Mouse (Mus musculus): Measurements from ENCODE around the gene Ruvbl1. TPM values are rescaled to one million over a fixed set of nuclear protein-coding genes. Genes with fewer than 3 reads are reported as not detected.

Ruvbl1 gene
- total and polyA plus RNA-seq, 3 experiments: 156 to 169 (median 159) TPM

DNA sequence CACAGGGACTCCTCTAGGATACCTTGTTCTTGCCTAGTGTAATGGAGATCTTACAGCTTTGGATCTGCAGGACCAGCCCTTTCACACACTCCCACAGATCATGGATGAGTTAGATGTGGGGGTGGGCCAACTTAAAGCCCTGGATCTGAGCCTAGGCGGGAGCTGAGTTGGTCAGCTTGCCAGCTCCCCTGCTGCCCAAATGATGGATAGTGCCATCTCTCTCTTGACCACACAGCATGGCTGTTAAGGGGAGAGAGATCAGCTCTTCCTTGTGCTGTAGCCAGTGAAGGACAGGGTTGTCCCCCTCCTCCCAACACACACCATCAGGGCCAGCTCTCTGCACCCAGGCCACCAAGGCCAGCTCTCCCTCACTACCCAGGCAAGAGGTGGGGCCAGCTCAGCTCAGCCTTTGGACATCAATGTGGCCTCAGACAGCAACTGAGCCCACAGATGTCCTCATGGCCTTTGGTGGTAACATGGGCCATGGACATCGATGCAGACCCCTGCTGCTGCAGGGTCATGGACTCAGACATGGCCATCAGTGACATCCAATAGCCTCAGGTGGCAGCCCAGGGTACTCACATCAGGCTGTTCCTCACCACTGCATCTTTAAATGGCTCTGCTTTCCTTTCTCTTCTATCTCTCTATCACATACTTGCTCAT is 75.0 kb downstream of the Ruvbl1 start:
- Histone ChIP-seq H3K36me3 (replicated peaks in 1 of 2; ENCODE audit: control insufficient read depth in 1 of 2, insufficient read depth in 1 of 2, low read length in 1 of 2) (no peaks in the 10 kb centered on the region), H3K79me2 (replicated peaks; ENCODE audit: control insufficient read depth, extremely low read depth, insufficient read depth, poor library complexity, severe bottlenecking) (no peaks in the 10 kb centered on the region), H3K9ac (ENCODE audit: insufficient read depth, low read depth) (no peak overlapping the region), H3K4me2 (ENCODE audit: insufficient read depth, low read depth, poor library complexity, severe bottlenecking) (no peak overlapping the region), H3K9me3 (replicated peaks; ENCODE audit: low read length) (no peaks in the 10 kb centered on the region), H3K27ac (ENCODE audit: insufficient read depth, low read depth) (no peak overlapping the region), H3K4me3 (replicated peaks in 1 of 3; ENCODE audit: low read depth in 2 of 3, low read length in 2 of 3, poor library complexity in 1 of 3) (no peak overlapping the region), H3K27me3 (replicated peaks) (peaks cover 36% of the 10 kb centered on the region), H3K4me1 (ENCODE audit: control insufficient read depth in 1 of 2, insufficient read depth in 2 of 2) (no peaks in the 10 kb centered on the region)
- DNase-seq (ENCODE audit: extremely low read depth): no peak
- in situ Hi-C loops (cut with MboI; ENCODE audit: low pct_ligation_motif_present, low pct_unique_long_range_greater_than_20kb, low sequenced_read_pairs) (no loop called here), dilution Hi-C loops (cut with MboI; ENCODE audit: extremely low pct_ligation_motif_present, extremely low pct_unique_long_range_greater_than_20kb, low sequenced_read_pairs) (no loop called here)
- TF ChIP-seq ZNF384 (IDR thresholded peaks at IDR 0.05; ENCODE audit: low read depth, low read length) (no peak), MAX (IDR thresholded peaks at IDR 0.05; ENCODE audit: low read length) (no peak), ZC3H11A (IDR thresholded peaks at IDR 0.05; ENCODE audit: low read depth, low read length) (no peak), RCOR1 (conservative IDR thresholded peaks at IDR 0.05; ENCODE audit: low read depth, low read length) (no peak), ETS1 (conservative IDR thresholded peaks at IDR 0.05; ENCODE audit: low read depth, low read length) (no peak), POLR2A (IDR thresholded peaks at IDR 0.05; ENCODE audit: low read depth, low read length) (no peak), MAFK (IDR thresholded peaks at IDR 0.05; ENCODE audit: insufficient replicate concordance, low read length) (no peak), TBP (conservative IDR thresholded peaks at IDR 0.05; ENCODE audit: low read depth, low read length) (no peak), SMC3 (IDR thresholded peaks at IDR 0.05; ENCODE audit: low read depth, low read length) (no peak), ZKSCAN1 (IDR thresholded peaks at IDR 0.05; ENCODE audit: borderline replicate concordance, low read depth, low read length) (no peak), MYC (IDR thresholded peaks at IDR 0.05; ENCODE audit: low read depth, low read length) (no peak)

DNA sequence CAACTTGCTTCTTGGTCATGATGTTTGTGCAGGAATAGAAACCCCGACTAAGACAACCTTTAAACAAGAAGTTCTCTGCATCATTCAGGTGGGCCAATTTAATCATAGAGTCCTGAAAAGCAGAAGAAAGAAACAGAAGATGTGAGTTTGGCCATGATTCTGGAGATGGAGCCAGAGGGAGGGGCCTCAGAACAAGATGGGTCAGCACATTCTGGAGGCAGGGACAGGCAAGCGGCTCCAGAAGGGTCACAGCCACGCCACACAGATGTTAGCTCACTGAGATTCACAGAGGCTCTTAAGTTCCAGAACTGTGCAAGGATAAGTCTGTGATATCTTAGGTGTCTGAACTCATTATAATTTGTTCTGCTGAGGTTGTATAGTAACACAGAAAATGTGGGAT is 79.0 kb downstream of the Ruvbl1 start:
- no peak overlapping the region for H3K4me3 ChIP-seq (replicated peaks in 1 of 3; ENCODE audit: low read depth in 2 of 3, low read length in 2 of 3, poor library complexity in 1 of 3)
- H3K4me2 ChIP-seq (ENCODE audit: insufficient read depth, low read depth, poor library complexity, severe bottlenecking): no peak overlapping the region
- H3K27me3 ChIP-seq (replicated peaks): peaks cover 43% of the 10 kb centered on the region
- TF ChIP-seq CTCF (conservative IDR thresholded peaks at IDR 0.05 in 1 of 2, IDR thresholded peaks at IDR 0.05 in 1 of 2; ENCODE audit: low read depth in 2 of 2, low read length in 2 of 2): no peak
- H3K4me1 ChIP-seq (ENCODE audit: control insufficient read depth in 1 of 2, insufficient read depth in 2 of 2): peaks cover 0 to 3% of the 10 kb centered on the region in 2 experiments; a peak in 1 of 4 replicates
- H3K27ac ChIP-seq (ENCODE audit: insufficient read depth, low read depth): no peak overlapping the region
- H3K9me3 ChIP-seq (replicated peaks; ENCODE audit: low read length): no peaks in the 10 kb centered on the region
- no peak overlapping the region for H3K9ac ChIP-seq (ENCODE audit: insufficient read depth, low read depth)
- no peaks in the 10 kb centered on the region for H3K79me2 ChIP-seq (replicated peaks; ENCODE audit: control insufficient read depth, extremely low read depth, insufficient read depth, poor library complexity, severe bottlenecking)
- in situ Hi-C loops (cut with MboI; ENCODE audit: low pct_ligation_motif_present, low pct_unique_long_range_greater_than_20kb, low sequenced_read_pairs): no loop called here
- dilution Hi-C loops (cut with MboI; ENCODE audit: extremely low pct_ligation_motif_present, extremely low pct_unique_long_range_greater_than_20kb, low sequenced_read_pairs): no loop called here
- DNase-seq (ENCODE audit: extremely low read depth): no peak
- no peaks in the 10 kb centered on the region for H3K36me3 ChIP-seq (replicated peaks in 1 of 2; ENCODE audit: control insufficient read depth in 1 of 2, insufficient read depth in 1 of 2, low read length in 1 of 2)

DNA sequence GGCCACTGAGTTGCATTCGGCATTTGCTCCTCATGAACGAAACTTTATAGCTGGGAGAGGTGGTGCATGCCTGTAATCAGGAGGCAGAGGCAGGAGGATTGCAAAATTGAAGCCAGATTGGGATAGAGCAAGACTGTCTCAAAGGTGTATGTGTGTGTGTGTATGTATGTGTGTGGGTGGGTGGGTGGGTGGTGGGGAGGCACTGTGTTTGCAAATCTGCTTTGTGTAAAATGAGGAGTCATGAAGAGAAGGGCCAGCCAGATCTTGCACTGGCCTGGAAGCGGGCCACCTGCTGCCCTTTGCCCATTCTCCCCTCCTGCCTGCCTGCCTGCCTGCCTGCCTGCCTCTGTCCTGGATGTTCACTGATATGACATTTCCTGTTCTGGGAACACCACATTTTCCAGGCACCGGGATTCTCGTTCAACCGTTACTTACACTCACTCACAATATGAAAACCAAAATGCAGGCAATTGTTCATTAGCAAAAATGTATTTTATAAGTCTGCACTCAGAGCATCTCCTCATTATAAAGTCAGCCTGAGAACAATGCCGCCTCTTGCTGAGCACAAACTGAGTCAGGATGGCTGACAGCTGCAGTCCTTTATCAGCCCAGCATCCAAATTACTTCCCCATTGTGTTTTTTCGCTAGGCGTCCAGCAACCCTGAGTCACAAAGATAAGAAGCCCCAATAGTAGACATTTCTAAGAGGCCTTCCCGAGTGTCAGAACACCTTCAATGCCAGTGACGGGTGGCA is 79.6 kb downstream of the Ruvbl1 start:
- dilution Hi-C loops (cut with MboI; ENCODE audit: extremely low pct_ligation_motif_present, extremely low pct_unique_long_range_greater_than_20kb, low sequenced_read_pairs): no loop called here
- peaks cover 3% of the 10 kb centered on the region in 2 experiments; a peak in 2 of 4 replicates for H3K4me1 ChIP-seq (ENCODE audit: control insufficient read depth in 1 of 2, insufficient read depth in 2 of 2)
- no peak overlapping the region for H3K9ac ChIP-seq (ENCODE audit: insufficient read depth, low read depth)
- H3K9me3 ChIP-seq (replicated peaks; ENCODE audit: low read length): no peaks in the 10 kb centered on the region
- no peak for DNase-seq (ENCODE audit: extremely low read depth)
- in situ Hi-C loops (cut with MboI; ENCODE audit: low pct_ligation_motif_present, low pct_unique_long_range_greater_than_20kb, low sequenced_read_pairs): no loop called here
- H3K4me3 ChIP-seq (replicated peaks in 1 of 3; ENCODE audit: low read depth in 2 of 3, low read length in 2 of 3, poor library complexity in 1 of 3): no peak overlapping the region
- TF ChIP-seq JUN (IDR thresholded peaks at IDR 0.05; ENCODE audit: insufficient read depth, low read depth, low read length) (no peak), CHD1 (IDR thresholded peaks at IDR 0.05; ENCODE audit: low read depth, low read length) (no peak), BHLHE40 (IDR thresholded peaks at IDR 0.05; ENCODE audit: low read depth, low read length) (no peak), MXI1 (IDR thresholded peaks at IDR 0.05; ENCODE audit: low read depth, low read length) (no peak), EP300 (IDR thresholded peaks at IDR 0.05; ENCODE audit: low read length) (no peak), MAZ (IDR thresholded peaks at IDR 0.05; ENCODE audit: low read depth, low read length) (no peak)
- no peak overlapping the region for H3K4me2 ChIP-seq (ENCODE audit: insufficient read depth, low read depth, poor library complexity, severe bottlenecking)
- no peaks in the 10 kb centered on the region for H3K79me2 ChIP-seq (replicated peaks; ENCODE audit: control insufficient read depth, extremely low read depth, insufficient read depth, poor library complexity, severe bottlenecking)
- H3K27me3 ChIP-seq (replicated peaks): peaks cover 42% of the 10 kb centered on the region
- no peak overlapping the region for H3K27ac ChIP-seq (ENCODE audit: insufficient read depth, low read depth)
- H3K36me3 ChIP-seq (replicated peaks in 1 of 2; ENCODE audit: control insufficient read depth in 1 of 2, insufficient read depth in 1 of 2, low read length in 1 of 2): no peaks in the 10 kb centered on the region
